Mouse (Mus musculus) liver, adult 2 months (tissue): ENCODE results near the gene Trpm7.

ENCODE experiments used
- CTCF ChIP-seq: fragments of 200-500 bp; IDR thresholded peaks from 2 replicates; pipeline ENCODE4 v1.5.1; 2011; ENCODE audit warnings: low read depth, low read length, control low read depth
- POLR2A ChIP-seq: fragments of 200-500 bp; IDR thresholded peaks from 2 replicates; pipeline ENCODE4 v1.6.1; 2011; ENCODE audit warnings: low read length, control low read depth; ENCODE audit not compliant: insufficient read depth; ENCODE audit errors: extremely low read depth

DNA sequence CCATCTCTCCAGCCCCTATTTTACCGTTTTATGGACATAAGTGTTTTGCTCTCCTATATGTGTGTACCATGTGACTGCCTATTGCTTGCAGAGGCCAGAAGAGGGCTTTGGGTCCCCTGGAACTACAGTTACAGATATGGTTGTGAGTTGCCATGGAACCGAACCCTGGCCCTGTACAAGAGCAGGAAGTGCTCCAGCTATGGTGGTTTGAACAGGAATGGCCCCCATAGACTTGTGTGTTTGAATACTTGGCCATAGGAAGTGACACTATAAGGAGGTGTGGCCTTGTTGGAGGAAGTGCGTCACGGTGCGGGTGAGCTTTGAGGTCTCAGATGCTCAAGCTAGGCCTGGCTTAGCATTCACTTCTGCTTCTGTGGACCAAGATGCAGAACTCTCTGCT is 103.8 kb downstream of the Trpm7 start:
- TF ChIP-seq CTCF (no peak), POLR2A (no peak)
